Mouse (Mus musculus): ENCODE results near the gene Ccdc58.
A peak's percentile ranks its signal among the peaks of the same experiment; 100 is the strongest.
"Not testable (repeated sequence)": the region's sequence is repeated elsewhere in the genome, so short reads cannot be mapped to it uniquely, and the experiment has no call there.

Gene Ccdc58

DNA sequence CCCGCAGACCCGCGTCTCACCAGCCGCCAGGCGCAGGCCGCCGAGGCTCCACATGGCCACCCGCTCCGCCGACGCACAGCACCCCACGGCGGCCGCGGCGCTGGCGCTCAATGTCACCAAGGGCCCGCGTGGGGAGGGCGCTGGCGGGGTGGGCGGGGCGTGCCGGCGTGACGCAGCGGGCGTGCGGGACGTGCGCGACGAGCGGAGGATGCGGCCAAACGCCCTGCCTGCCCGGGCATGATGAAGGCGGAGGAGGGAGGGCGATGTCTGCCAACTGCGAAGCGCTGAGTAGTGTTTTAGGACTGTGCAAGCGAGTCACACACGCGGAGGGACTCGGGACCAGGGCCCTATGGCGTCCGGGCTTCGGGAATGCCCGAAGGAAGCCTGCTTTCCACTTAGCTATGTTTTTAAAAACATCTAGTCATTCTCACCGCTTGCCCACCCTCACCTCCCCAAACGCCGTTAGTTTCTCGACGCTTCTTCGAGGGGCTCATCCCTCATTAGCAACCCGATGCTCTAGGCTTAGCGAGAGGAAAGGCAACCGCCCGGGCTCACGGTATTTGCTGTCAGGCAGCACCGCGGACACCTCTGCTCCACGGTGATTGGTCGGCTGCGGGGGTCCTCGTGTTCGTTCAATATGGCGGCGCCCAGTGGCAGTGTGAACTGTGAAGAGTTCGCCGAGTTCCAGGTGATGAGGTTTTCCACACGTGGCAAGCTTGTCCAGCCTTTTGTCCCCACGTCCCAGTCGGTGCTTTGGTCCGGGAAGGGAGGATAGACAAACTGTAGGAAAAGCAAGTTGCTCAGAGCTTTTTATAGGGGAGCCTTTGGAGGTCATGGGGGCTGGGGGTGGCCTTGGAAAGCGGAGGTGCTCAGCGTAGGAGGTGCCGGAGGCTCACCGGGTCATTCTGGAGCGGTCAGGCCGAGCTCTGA is at the start of gene Ccdc58, which contains the start of gene Fam162a:
Gene Ccdc58 (plus strand): TSS at position 236 of the 930 bp plus-strand sequence.
Gene Fam162a (minus strand): TSS at position 145 of the 930 bp plus-strand sequence.
- DNase-seq, result peak; percentile 91

GRCm38 (mm10) chr16:36028120-36028519 is 43.4 kb upstream of the Ccdc58 start:
- DNase-seq, result not testable (repeated sequence)

GRCm38 (mm10) chr16:36040640-36041624 is 30.6 kb upstream of the Ccdc58 start, which contains the start of gene Wdr5b:
Gene Wdr5b (plus strand): TSS chr16:36041190.
- DNase-seq, result peak; percentile 97

DNA sequence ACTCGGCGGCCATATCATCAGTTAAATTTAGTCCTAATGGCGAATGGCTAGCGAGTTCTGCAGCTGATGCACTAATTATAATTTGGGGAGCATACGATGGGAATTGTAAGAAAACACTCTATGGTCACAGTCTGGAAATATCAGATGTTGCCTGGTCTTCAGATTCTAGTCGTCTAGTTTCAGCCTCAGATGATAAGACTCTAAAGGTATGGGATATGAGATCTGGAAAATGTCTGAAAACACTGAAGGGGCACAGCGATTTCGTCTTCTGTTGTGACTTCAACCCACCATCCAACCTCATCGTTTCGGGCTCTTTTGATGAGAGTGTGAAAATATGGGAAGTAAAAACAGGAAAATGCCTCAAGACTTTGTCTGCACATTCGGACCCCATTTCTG is 29.9 kb upstream of the Ccdc58 start:
- DNase-seq, result no peak

GRCm38 (mm10) chr16:36043073-36043472 is 28.4 kb upstream of the Ccdc58 start:
- no peak for DNase-seq

DNA sequence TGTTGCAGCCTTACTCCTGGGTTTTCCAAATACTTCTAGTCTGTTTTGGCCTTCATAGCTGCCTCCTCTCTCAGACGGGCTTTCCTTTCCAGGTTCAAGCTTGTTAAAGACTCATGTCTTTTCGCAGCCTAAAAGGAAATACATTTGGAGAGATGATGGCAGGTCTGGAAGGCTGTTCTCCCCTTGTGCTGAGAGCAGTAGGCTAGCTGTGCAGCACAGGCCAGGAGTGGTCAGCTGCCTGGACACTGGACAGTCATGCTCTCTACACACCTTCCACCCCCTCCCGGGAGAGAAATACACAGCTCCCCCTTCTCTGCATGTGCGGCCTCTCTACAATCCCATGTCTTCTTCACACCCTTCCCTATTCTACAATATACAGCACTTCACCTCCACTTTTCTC is 27.5 kb upstream of the Ccdc58 start:
- no peak for DNase-seq

DNA sequence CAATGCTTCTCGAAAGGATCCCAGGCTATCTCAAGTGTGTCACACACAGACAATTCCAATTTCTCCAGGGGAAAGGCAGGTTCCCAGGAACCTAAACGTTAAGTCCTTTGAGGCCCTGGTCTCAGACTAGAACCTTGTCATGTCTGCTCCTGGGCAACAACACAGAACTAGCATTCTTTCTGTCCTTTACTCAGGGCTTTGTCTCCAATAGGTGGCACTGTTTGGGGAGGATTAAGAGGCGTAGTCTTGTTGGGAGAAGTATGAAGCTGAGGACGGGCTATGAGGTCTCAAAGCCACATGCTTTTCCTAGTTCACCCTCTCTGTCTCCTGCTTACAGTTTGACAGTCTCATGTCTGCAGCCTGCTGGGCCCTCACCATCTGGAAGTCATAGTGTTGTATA is 23.9 kb upstream of the Ccdc58 start:
- no peak for DNase-seq

DNA sequence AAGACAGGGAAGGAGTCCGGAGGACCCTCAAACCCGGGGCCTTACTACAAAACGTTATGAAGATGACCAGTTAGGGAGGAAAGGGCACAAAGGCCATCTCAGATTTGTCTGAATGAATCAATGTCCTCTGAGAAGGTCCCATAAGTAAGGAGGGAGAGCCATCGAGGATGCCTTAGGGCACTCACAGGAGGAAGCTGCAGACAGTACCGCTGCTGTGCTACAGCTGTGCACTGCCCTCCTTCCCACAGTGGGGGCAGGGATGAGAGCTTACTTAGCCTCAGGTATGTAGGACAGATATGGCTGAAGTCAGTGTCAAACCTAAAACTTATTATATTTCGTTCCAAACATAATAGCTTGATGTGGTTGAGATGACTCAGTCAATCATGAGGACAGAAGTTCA is 20.0 kb upstream of the Ccdc58 start:
- DNase-seq, result no peak

- DNase-seq, result no peak
These were observed 17.8 kb upstream of the Ccdc58 start for GRCm38 (mm10) chr16:36053524-36054275.

- no peak for DNase-seq
These were observed 16.6 kb upstream of the Ccdc58 start for GRCm38 (mm10) chr16:36054920-36055319.

- no peak for DNase-seq
These were observed 15.1 kb upstream of the Ccdc58 start for GRCm38 (mm10) chr16:36056416-36056815.

GRCm38 (mm10) chr16:36057933-36058475 is 13.5 kb upstream of the Ccdc58 start:
- no peak for DNase-seq

DNA sequence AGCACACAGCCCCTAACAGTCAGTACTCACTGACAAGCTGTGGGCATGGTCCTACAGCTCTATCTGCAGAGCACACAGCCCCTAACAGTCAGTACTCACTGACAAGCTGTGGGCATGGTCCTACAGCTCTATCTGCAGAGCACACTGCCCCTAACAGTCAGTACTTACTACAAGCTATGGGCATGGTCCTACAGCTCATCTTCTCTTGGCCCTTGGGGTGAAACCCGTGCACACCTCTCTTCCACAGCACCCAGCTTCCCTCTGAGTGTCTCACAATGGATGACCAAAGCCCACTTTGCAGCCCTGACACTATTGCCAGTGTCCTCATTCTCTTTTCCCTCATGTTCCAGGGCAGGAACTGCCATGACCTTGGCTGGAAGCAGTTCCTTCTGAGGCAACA is 9.0 kb upstream of the Ccdc58 start:
- not testable (repeated sequence) for DNase-seq

- no peak for DNase-seq
These were observed 8.2 kb upstream of the Ccdc58 start for GRCm38 (mm10) chr16:36063315-36063714.

GRCm38 (mm10) chr16:36064904-36065303 is 6.6 kb upstream of the Ccdc58 start:
- DNase-seq, result no peak

GRCm38 (mm10) chr16:36067694-36068093 is 3.8 kb upstream of the Ccdc58 start:
- DNase-seq, result no peak

- no peak for DNase-seq
These were observed 3.1 kb upstream of the Ccdc58 start for GRCm38 (mm10) chr16:36068356-36068755.

GRCm38 (mm10) chr16:36069819-36070575 is 1.5 kb upstream of the Ccdc58 start:
- DNase-seq, result no peak

GRCm38 (mm10) chr16:36071071-36071449 is 425 bp upstream of the Ccdc58 start:
- no peak for DNase-seq

DNA sequence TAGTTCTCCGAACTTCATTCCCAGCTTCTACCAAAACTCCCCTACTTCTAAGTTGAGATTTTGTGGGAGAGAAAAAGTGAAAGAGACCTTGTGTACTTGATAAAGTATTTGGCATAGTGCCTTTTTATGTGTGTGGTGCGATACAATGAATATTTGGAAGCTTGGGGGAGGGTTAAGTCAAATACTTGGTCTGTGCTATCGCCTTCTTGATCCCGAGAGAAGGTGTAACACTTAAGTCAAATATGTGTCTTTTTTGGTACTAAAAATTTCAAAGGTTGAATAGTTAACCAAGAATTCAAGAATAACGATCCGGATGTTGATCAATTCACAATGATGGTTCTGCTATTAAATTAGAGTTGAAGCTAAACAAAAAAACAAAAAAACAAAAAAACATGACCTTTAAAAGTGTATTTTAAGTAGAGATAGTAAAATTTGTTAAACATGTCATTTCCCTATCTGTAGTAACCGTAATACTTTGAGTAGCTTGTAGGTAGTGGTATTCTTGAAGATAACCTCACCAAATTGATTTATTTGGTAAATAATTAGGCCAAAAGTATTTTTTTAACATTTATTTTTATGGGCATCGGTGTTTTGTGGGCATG is 1.0 kb downstream of the Ccdc58 start:
- no peak for DNase-seq

- no peak for DNase-seq
These were observed 3.3 kb downstream of the Ccdc58 start for GRCm38 (mm10) chr16:36074772-36075171.

Measured in kidney, adult 11 months (tissue).